Mouse (Mus musculus) kidney, postnatal 0 days (tissue): ENCODE measurements at regions not wholly inside any gene's neighbourhood (a gene's known extent, or its start where the extent isn't known, plus 50 kb on each side); places are given as distances from the start of the nearest gene placed in this dataset.

ENCODE experiments used
- ATAC-seq: fragments of 200-750 bp; cut with Nextera tagmentation; replicated peaks from 2 replicates; pipeline ENCODE4 v1.8.0; 2017; ENCODE audit warnings: low read depth, moderate number of reproducible peaks, moderate TSS enrichment, moderate library complexity; ENCODE audit not compliant: low FRiP score
- DNase-seq: peaks from one replicate; pipeline ENCODE4 v3.0.0-alpha.2; 2016; ENCODE audit warnings: low spot score
- H3K27ac ChIP-seq: fragments of 300-500 bp; sonication (generic); 2 replicates; pipeline ENCODE4 v1.5.1; 2014; ENCODE audit warnings: mild to moderate bottlenecking
- H3K27me3 ChIP-seq: fragments of 300-500 bp; sonication (generic); 2 replicates; pipeline ENCODE4 v1.6.1; 2014; ENCODE audit warnings: low read length, mixed read lengths; ENCODE audit not compliant: insufficient read depth
- H3K36me3 ChIP-seq: fragments of 300-500 bp; sonication (generic); 2 replicates; pipeline ENCODE4 v1.6.1; 2014; ENCODE audit warnings: low read length, mixed read lengths; ENCODE audit not compliant: insufficient read depth
- H3K4me1 ChIP-seq: fragments of 300-500 bp; sonication (generic); replicated peaks from 2 replicates; pipeline ENCODE4 v1.6.1; 2014; ENCODE audit warnings: antibody characterized with exemption, low read length, mixed read lengths; ENCODE audit not compliant: insufficient read depth
- H3K4me2 ChIP-seq: fragments of 300-500 bp; sonication (generic); 2 replicates; pipeline ENCODE4 v1.6.1; 2014; ENCODE audit warnings: mild to moderate bottlenecking, low read length, moderate library complexity, mixed read lengths
- H3K4me3 ChIP-seq: fragments of 300-500 bp; sonication (generic); replicated peaks from 2 replicates; pipeline ENCODE4 v1.5.1; 2014; ENCODE audit warnings: low read depth, low read length
- H3K9ac ChIP-seq: fragments of 300-500 bp; sonication (generic); 2 replicates; pipeline ENCODE4 v1.6.1; 2014; ENCODE audit warnings: low read depth, low read length
- H3K9me3 ChIP-seq: fragments of 300-500 bp; sonication (generic); replicated peaks from 2 replicates; pipeline ENCODE4 v1.6.1; 2016; ENCODE audit warnings: low read length, inconsistent platforms, mixed read lengths
- CTCF ChIP-seq: IDR thresholded peaks from 2 replicates; pipeline ENCODE4 v1.5.1; 2016; ENCODE audit warnings: antibody characterized with exemption, low read depth, mild to moderate bottlenecking, moderate library complexity
- WGBS: fragments of 180-500 bp; shearing (Covaris S2); extraction: QIAGEN DNeasy Blood & Tissue Kit; methylation state at CpG from one replicate; pipeline ENCODE4 v1.1.7; 2014; 5-methylcytosine and 5-hydroxymethylcytosine counted together

- Histone ChIP-seq H3K9me3 (no peaks in the 10 kb centered on the region), H3K27me3 (no peaks in the 10 kb centered on the region), H3K4me3 (no peak overlapping the region), H3K4me2 (no peak overlapping the region), H3K4me1 (no peaks in the 10 kb centered on the region), H3K27ac (no peak overlapping the region), H3K9ac (no peak overlapping the region), H3K36me3 (no peaks in the 10 kb centered on the region)
- 64% methylated on average over 13 of the region's 13 CpGs for WGBS
- no peak for TF ChIP-seq CTCF
- no peak for DNase-seq
- no peak for ATAC-seq
Measured at GRCm38 (mm10) chr12:29141132-29141531, 387.1 kb upstream of the Myt1l start.

- Histone ChIP-seq H3K4me2 (no peak overlapping the region), H3K36me3 (no peaks in the 10 kb centered on the region), H3K9ac (no peak overlapping the region), H3K4me3 (no peak overlapping the region), H3K9me3 (no peaks in the 10 kb centered on the region), H3K27ac (no peak overlapping the region), H3K4me1 (no peaks in the 10 kb centered on the region), H3K27me3 (no peaks in the 10 kb centered on the region)
- ATAC-seq: no peak
- 82% methylated on average over 8 of the region's 8 CpGs for WGBS
- TF ChIP-seq CTCF: no peak
- DNase-seq: no peak
Measured at GRCm38 (mm10) chr12:29141855-29142254, 386.3 kb upstream of the Myt1l start.

DNA sequence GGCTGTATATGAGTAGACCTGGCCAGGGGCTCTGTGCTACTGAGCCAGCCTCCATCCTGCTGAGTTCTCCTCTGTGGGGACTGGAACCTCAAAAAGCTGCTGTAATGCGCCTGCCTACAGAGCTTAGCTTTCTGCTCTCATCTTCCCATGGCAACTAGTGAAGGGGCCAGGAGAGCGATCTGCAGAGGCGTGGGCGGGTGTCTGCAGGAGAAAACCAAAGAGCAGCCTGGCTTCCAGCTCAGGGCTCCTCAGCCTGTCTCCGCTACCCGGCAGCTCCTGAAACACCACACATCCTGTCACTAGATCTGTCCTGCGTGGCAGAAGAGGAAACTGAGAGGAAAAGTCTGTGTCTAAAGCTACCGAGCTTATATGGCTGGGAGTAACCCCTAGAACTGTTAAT is 384.9 kb upstream of the Myt1l start:
- WGBS: 34% methylated on average over 8 of the region's 8 CpGs
- ATAC-seq (no peak), DNase-seq (peak; percentile 21)
- Histone ChIP-seq H3K27me3 (no peaks in the 10 kb centered on the region), H3K4me1 (no peaks in the 10 kb centered on the region), H3K4me3 (no peak overlapping the region), H3K9me3 (no peaks in the 10 kb centered on the region), H3K27ac (no peak overlapping the region), H3K36me3 (no peaks in the 10 kb centered on the region), H3K4me2 (no peak overlapping the region), H3K9ac (no peak overlapping the region)
- TF ChIP-seq CTCF: no peak

GRCm38 (mm10) chr12:29160920-29161319 is 367.3 kb upstream of the Myt1l start:
- no peak for TF ChIP-seq CTCF
- WGBS: 100% methylated on average over 1 of the region's 1 CpGs
- Histone ChIP-seq H3K36me3 (no peaks in the 10 kb centered on the region), H3K27ac (no peak overlapping the region), H3K4me3 (no peak overlapping the region), H3K9ac (no peak overlapping the region), H3K4me2 (no peak overlapping the region), H3K9me3 (no peaks in the 10 kb centered on the region), H3K4me1 (no peaks in the 10 kb centered on the region), H3K27me3 (no peaks in the 10 kb centered on the region)
- ATAC-seq (no peak), DNase-seq (no peak)

DNA sequence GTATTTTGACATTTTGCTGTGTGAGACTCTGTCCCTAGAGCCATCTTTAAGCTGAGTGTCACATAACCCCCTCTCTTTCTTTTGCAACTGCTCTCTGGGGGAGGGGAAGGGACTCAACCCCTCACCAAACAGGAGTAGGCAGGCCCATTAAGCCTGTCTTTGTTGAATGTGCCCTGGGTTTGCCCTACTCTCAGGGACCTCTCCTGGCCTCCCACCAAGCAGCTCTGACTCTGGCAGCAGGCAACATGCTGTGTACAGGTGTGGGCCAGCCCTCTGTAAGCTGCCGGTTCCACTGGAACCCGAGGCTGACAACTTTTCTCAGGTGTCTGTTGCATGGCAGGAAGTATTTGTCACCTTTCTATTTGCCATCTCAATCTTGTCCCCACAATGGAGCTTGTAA is 366.6 kb upstream of the Myt1l start:
- no peaks in the 10 kb centered on the region for H3K36me3 ChIP-seq
- DNase-seq: no peak
- H3K9me3 ChIP-seq: no peaks in the 10 kb centered on the region
- TF ChIP-seq CTCF: no peak
- H3K9ac ChIP-seq: no peak overlapping the region
- ATAC-seq: no peak
- no peak overlapping the region for H3K4me2 ChIP-seq
- H3K4me3 ChIP-seq: no peak overlapping the region
- no peak overlapping the region for H3K27ac ChIP-seq
- WGBS: 21% methylated on average over 2 of the region's 2 CpGs
- no peaks in the 10 kb centered on the region for H3K4me1 ChIP-seq
- no peaks in the 10 kb centered on the region for H3K27me3 ChIP-seq

DNA sequence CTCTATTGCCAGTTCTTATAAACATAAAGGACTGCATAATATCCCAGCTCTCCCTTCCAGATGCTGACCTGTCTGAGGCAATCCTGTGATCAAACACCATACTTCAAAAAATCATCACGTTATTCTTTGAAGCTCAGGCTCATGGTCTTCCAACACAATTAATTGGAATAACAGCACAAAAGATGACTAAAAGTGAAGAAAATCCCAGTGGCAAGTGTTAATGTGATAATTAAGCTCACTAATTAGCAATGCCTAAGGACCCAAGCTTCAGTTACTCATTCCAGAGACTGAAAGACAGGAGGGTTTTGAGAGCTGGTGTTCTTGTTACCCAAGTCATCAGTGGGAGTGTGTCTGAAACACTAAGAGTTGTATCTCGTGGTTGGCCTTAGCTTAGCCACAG is 363.5 kb upstream of the Myt1l start:
- no peak overlapping the region for H3K4me3 ChIP-seq
- WGBS: 75% methylated on average over 2 of the region's 2 CpGs
- no peak overlapping the region for H3K4me2 ChIP-seq

DNA sequence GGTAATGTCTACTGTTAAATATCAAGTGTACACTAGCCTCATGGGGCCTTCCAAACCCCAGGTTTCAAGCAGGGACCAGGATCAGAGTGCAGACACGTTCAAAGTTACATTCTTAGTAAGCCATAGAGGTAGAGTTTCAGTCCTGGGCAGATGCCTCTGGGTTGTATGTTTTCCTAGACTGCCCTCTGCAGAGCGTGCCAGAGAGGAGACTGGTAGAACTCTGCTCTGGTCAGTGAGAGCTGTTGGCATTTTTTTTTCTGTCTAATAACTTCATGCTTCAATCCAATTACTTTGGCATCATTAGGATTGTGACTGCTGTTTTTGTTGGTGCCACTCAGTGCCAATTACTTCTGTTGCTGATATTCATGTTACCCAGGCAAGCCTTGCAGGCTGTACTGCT is 361.9 kb upstream of the Myt1l start:
- H3K4me1 ChIP-seq: no peaks in the 10 kb centered on the region
- WGBS: 47% methylated on average over 2 of the region's 2 CpGs
- TF ChIP-seq CTCF: peak; percentile 24; the same call in 1 of the 2 replicates
- no peak for ATAC-seq
- no peaks in the 10 kb centered on the region for H3K36me3 ChIP-seq
- no peak for DNase-seq
- no peaks in the 10 kb centered on the region for H3K27me3 ChIP-seq
- no peak overlapping the region for H3K4me2 ChIP-seq
- H3K27ac ChIP-seq: no peak overlapping the region
- H3K9me3 ChIP-seq: no peaks in the 10 kb centered on the region
- no peak overlapping the region for H3K9ac ChIP-seq
- no peak overlapping the region for H3K4me3 ChIP-seq

More for the DNA sequence above, 363.5 kb upstream of the Myt1l start:
- DNase-seq (no peak), ATAC-seq (no peak)
- Histone ChIP-seq H3K36me3 (no peaks in the 10 kb centered on the region), H3K9me3 (no peaks in the 10 kb centered on the region), H3K27ac (no peak overlapping the region), H3K4me1 (no peaks in the 10 kb centered on the region), H3K9ac (no peak overlapping the region), H3K27me3 (no peaks in the 10 kb centered on the region)
- TF ChIP-seq CTCF: no peak
